ENCODE assay signal across 8 mouse cellular contexts in genomic region chr16:97996616-97997382, GRCm38 (mm10). TPM values are rescaled to one million over a fixed set of nuclear protein-coding genes. Genes with fewer than 3 reads are reported as not detected.
DNase-seq lines count a peak whose midpoint lies in the region; ATAC-seq lines count a peak whose summit lies in the region.

Gene B230307C23Rik (plus strand): TSS chr16:97997315.

- no peaks in the 10 kb centered on the region for H3K36me3 ChIP-seq in hindbrain, embryonic 11.5 days (ENCODE audit: control insufficient read depth, insufficient read depth, low read length)

- H3K4me2 ChIP-seq in hindbrain, embryonic 11.5 days (replicated peaks; ENCODE audit: low read depth, low read length): peak within 1 kb of the TSS; percentile 61

- WGBS in hindbrain, embryonic 11.5 days: 2% methylated on average over 22 of the region's 22 CpGs

- no peak within 1 kb of the TSS for H3K27ac ChIP-seq in hindbrain, embryonic 11.5 days (ENCODE audit: low read depth, low read length)

- H3K4me3 ChIP-seq in hindbrain, embryonic 11.5 days (ENCODE audit: low read depth, low read length): peak within 1 kb of the TSS; percentile 56

- DNase-seq in Muller cell, postnatal 12 days (ENCODE audit: inconsistent ontology term): peak; percentile 90
- DNase-seq in cerebellum, adult 9-11 months: peak; percentile 82
- DNase-seq in frontal cortex, adult 2 months (ENCODE audit: extremely low spot score in 1 of 2, low spot score in 1 of 2): peak; percentile 82 to 89
- peak; percentile 81 for DNase-seq in hindbrain, embryonic 11.5 days (ENCODE audit: low spot score)
- peak; percentile 78 to 83 for DNase-seq in layer of hippocampus, postnatal 10 days (ENCODE audit: low spot score in 2 of 2)
- DNase-seq in lung, postnatal 10 days: peak; percentile 92
- peak; percentile 72 for DNase-seq in ovary, postnatal 36 days (ENCODE audit: low spot score)
- DNase-seq in thymus, postnatal 25 days: peak; percentile 86

- no peaks in the 10 kb centered on the region for H3K27me3 ChIP-seq in hindbrain, embryonic 11.5 days (ENCODE audit: control insufficient read depth, insufficient read depth, low read length)

- no peaks in the 10 kb centered on the region for H3K4me1 ChIP-seq in hindbrain, embryonic 11.5 days (replicated peaks; ENCODE audit: control insufficient read depth, insufficient read depth, low read length)

- H3K9me3 ChIP-seq in hindbrain, embryonic 11.5 days (ENCODE audit: control insufficient read depth, low read length): no peaks in the 10 kb centered on the region; the same call in 1 of the 2 replicates

- H3K9ac ChIP-seq in hindbrain, embryonic 11.5 days (ENCODE audit: low read depth, low read length): peak within 1 kb of the TSS; percentile 59

- peak; percentile 99 for ATAC-seq in hindbrain, embryonic 11.5 days (ENCODE audit: low FRiP score)

RNA-seq across cellular contexts. Expression of gene B230307C23Rik, which starts in this region (rescaled TPM):
- 28.8 and 29.6 TPM in 2 replicates for polyA plus RNA-seq in frontal cortex, adult 2 months (2012; rRNA removed)
- 19.6 and 23.4 TPM in 2 replicates for polyA plus RNA-seq in hindbrain, embryonic 11.5 days (2014; fragmentation: Nextera tagmentation; extraction: Ambion mirVana)
- 10 to 100 TPM; 18.8 to 30.4 TPM for total RNA-seq in layer of hippocampus, postnatal 10 days (2021)
